Mouse (Mus musculus) heart, embryonic 15.5 days (tissue): Measurements from ENCODE around the gene Tlcd2. TPM values are rescaled to one million over a fixed set of nuclear protein-coding genes. Genes with fewer than 3 reads are reported as not detected.

Source experiments
- ATAC-seq: fragments of 200-750 bp; cut with Nextera tagmentation; replicated peaks from 2 replicates; pipeline ENCODE4 v1.8.0; 2017; ENCODE audit warnings: low read depth, moderate TSS enrichment; ENCODE audit not compliant: insufficient number of reproducible peaks, insufficient read depth, low FRiP score
- H3K27ac ChIP-seq: fragments of 300-500 bp; sonication (generic); 2 replicates; pipeline ENCODE4 v1.5.1; 2015; ENCODE audit warnings: mild to moderate bottlenecking, inconsistent platforms
- H3K27me3 ChIP-seq: fragments of 300-500 bp; sonication (generic); 2 replicates; pipeline ENCODE4 v1.6.1; 2015; ENCODE audit warnings: inconsistent platforms
- H3K36me3 ChIP-seq: fragments of 300-500 bp; sonication (generic); 2 replicates; pipeline ENCODE4 v1.6.1; 2015; ENCODE audit warnings: mild to moderate bottlenecking, inconsistent platforms
- H3K4me1 ChIP-seq: fragments of 300-500 bp; sonication (generic); replicated peaks from 2 replicates; pipeline ENCODE4 v1.6.1; 2015; ENCODE audit warnings: inconsistent platforms
- H3K4me2 ChIP-seq: fragments of 300-500 bp; sonication (generic); 2 replicates; pipeline ENCODE4 v1.6.1; 2015; ENCODE audit warnings: inconsistent platforms, mild to moderate bottlenecking, moderate library complexity
- H3K4me3 ChIP-seq: fragments of 300-500 bp; sonication (generic); 2 replicates; pipeline ENCODE4 v1.5.1; 2015; ENCODE audit warnings: mild to moderate bottlenecking, inconsistent platforms
- H3K9ac ChIP-seq: fragments of 300-500 bp; sonication (generic); 2 replicates; pipeline ENCODE4 v1.6.1; 2015; ENCODE audit warnings: mild to moderate bottlenecking, inconsistent platforms
- H3K9me3 ChIP-seq: fragments of 300-500 bp; sonication (generic); replicated peaks from 2 replicates; pipeline ENCODE4 v1.6.1; 2016; ENCODE audit warnings: inconsistent platforms
- WGBS: fragments of 180-500 bp; shearing (Covaris S2); methylation state at CpG from one replicate; pipeline ENCODE4 v1.1.7; 2015; ENCODE audit warnings: mixed read lengths; 5-methylcytosine and 5-hydroxymethylcytosine counted together
- polyA plus RNA-seq: library from polyadenylated mRNA; unstranded; fragments of >200 nt; fragmentation: Nextera tagmentation; extraction: Ambion mirVana; gene quantifications from 2 replicates; pipeline ENCODE4 v1.2.1, GENCODE M21; 2015

The Tlcd2 gene
- polyA plus RNA-seq, 1 experiment from 2014 or later, result 7.9 TPM

DNA sequence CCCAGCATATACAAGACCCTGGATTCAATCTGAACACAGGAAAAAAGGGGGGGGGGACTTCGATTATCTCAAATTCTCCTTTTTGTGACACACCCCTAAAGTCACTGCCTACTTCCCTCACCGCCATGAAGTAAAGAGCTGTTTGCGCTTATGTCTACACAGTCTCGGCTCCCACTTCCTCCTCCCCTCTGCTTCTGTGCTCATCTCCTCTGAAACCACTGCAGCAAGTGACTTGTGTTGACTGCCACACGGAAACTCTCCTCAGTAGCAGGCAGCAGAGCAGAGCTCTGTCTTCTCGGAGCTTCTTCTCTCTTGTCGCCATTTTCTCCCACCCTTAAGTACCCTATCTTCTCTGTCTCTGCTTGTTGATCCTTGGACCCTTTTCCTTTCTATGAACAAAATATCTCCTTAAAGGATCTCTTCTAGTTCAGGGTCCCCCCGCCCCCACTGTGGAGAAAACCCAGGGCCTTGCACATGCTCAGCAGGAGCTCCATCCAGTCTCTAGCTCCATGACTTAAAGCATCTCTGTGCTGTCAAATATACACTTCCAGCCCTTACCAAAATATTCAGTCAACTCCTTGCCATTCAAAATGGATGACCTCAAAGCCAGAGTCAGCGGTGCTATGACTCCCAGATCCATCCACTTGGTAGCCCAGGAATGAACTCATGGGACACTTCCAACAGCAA lies 32.4 kb upstream of the Tlcd2 start:
- Histone ChIP-seq H3K4me3 (no peak overlapping the region), H3K4me1 (no peaks in the 10 kb centered on the region), H3K4me2 (no peak overlapping the region), H3K36me3 (no peaks in the 10 kb centered on the region), H3K27ac (no peak overlapping the region), H3K27me3 (no peaks in the 10 kb centered on the region), H3K9me3 (no peaks in the 10 kb centered on the region), H3K9ac (no peak overlapping the region)
- WGBS, result 64% methylated on average over 9 of the region's 9 CpGs
- no peak for ATAC-seq

DNA sequence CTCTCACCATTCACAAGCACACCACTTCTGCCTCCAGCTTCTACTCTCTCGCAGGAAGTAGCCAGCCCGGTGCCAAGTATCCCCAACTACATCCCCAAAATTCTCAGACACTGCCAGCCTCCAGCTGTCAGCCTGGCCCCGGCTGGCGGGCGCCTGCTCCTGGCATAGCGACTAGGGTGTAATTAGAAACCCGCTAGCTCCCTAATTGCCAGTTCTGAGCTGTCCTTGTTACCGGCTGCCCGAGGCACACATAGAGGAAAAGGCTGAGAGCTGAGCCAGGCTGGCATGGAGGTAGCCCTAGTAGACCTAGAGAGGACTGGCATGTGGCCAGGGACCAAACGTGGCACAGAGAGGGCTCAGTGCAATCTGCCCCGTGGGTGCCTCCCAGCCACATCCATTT lies 30.2 kb upstream of the Tlcd2 start:
- Histone ChIP-seq H3K36me3 (no peaks in the 10 kb centered on the region), H3K4me3 (no peak overlapping the region), H3K4me1 (no peaks in the 10 kb centered on the region), H3K9me3 (no peaks in the 10 kb centered on the region), H3K27ac (no peak overlapping the region), H3K9ac (no peak overlapping the region), H3K4me2 (no peak overlapping the region), H3K27me3 (no peaks in the 10 kb centered on the region)
- no peak for ATAC-seq
- WGBS, result 80% methylated on average over 11 of the region's 11 CpGs

DNA sequence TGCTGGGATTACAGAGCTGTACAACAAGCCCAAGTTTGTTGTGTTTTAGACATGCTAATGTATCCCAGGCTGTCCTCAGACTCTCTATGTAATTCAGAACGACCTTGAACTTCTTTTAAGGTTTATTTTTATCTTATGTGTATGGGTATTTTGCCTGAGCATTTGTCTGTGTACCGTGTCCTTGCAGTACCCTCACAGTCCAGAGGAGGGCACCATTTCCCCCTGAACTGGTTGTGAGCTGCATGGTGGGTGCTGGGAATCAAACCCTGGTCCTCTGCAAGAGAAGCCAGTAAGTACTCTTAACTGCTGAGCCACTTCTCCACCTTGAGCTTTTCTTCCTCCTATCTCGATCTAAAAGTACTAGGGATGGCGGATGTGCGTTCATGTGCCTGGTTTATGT lies 27.4 kb upstream of the Tlcd2 start:
- WGBS, result 87% methylated on average over 5 of the region's 5 CpGs
- no peak for ATAC-seq
- H3K27me3 ChIP-seq, result no peaks in the 10 kb centered on the region

DNA sequence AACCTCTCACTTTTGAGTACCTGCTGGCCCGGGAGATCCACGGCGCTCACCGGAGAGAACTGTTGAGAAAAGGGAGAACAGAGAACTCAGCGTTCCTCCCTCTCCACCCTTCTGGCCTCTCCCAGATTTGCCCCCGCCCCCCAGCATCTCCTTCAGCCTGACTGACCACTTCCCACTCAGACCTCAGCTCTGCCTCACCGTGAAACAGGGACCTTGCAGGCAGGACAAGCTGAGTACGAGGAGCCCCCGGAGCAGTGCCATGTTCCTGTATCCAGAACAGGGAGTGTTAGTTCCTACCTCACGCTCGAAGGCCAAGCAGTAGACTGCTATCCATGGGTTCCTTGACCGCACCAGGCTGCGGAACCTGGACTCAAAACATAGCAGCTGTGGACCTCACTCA lies 23.3 kb upstream of the Tlcd2 start:
- Histone ChIP-seq H3K27me3 (no peaks in the 10 kb centered on the region), H3K4me1 (0 out of 2 replicates have a peak, but pooled peaks cover 3% of the 10 kb centered on the region), H3K4me3 (no peak overlapping the region), H3K36me3 (peaks cover 9% of the 10 kb centered on the region; the same call in 1 of the 2 replicates), H3K9me3 (no peaks in the 10 kb centered on the region), H3K4me2 (no peak overlapping the region), H3K9ac (no peak overlapping the region), H3K27ac (no peak overlapping the region)
- no peak for ATAC-seq
- WGBS, result 78% methylated on average over 13 of the region's 13 CpGs

More for the DNA sequence above, 27.4 kb upstream of the Tlcd2 start:
- Histone ChIP-seq H3K4me3 (no peak overlapping the region), H3K9ac (no peak overlapping the region), H3K36me3 (no peaks in the 10 kb centered on the region), H3K4me2 (no peak overlapping the region), H3K9me3 (no peaks in the 10 kb centered on the region), H3K4me1 (0 out of 2 replicates have a peak, but pooled peaks cover 3% of the 10 kb centered on the region), H3K27ac (no peak overlapping the region)

DNA sequence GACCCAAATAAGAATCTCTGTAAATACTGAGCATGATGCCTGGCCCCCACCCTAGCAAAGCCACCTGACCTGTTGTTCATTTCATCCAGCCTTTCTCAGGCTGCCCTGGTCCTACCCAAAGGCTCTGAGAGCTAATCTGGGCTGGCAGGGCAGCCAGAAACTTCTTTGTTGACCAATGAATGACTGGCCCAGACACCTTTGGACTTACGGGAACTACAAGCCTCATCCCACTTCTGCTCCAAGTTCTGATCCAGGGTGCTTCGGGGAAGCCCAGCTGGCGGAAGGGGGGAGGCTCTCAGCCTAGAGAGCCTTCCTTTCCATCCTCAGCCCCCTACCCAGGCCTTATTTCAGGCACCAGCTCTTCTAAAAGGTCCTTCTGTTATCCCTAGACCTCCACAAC lies 22.7 kb upstream of the Tlcd2 start:
- no peaks in the 10 kb centered on the region for H3K27me3 ChIP-seq
- no peak overlapping the region for H3K4me2 ChIP-seq
- 88% methylated on average over 3 of the region's 3 CpGs for WGBS
- ATAC-seq, result no peak
- no peak overlapping the region for H3K9ac ChIP-seq
- H3K4me1 ChIP-seq, result 0 out of 2 replicates have a peak, but pooled peaks cover 3% of the 10 kb centered on the region
- H3K4me3 ChIP-seq, result no peak overlapping the region
- H3K27ac ChIP-seq, result no peak overlapping the region
- H3K9me3 ChIP-seq, result no peaks in the 10 kb centered on the region
- peaks cover 9% of the 10 kb centered on the region; the same call in 1 of the 2 replicates for H3K36me3 ChIP-seq

DNA sequence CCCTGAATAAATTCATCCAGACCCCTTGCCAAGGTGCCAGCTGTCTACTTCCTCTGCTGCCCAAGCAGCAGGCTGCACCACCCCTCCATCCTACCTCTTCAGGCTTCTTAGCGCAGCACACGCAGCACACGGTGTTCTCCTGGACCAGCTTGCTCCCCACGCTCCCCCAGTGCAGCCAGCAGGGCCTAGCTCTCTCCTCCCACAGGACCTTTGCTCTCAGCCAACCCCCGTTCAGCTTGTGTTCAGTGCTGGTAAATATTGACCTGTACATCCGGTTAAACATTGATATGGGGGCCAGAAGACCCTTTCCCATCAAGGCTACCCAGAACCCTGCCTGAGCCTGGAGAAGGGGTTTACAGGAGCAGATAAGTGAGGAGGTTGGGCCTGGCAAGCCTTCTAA lies 22.2 kb upstream of the Tlcd2 start, which contains the start of gene Serpinf2:
Gene Serpinf2 (minus strand): TSS at position 229 of the 400 bp plus-strand sequence.
- H3K4me2 ChIP-seq, result no peak within 1 kb of the TSS
- H3K4me3 ChIP-seq, result no peak within 1 kb of the TSS
- no peaks in the 10 kb centered on the region for H3K9me3 ChIP-seq
- H3K36me3 ChIP-seq, result peaks cover 9% of the 10 kb centered on the region; the same call in 1 of the 2 replicates
- no peak for ATAC-seq
- no peak within 1 kb of the TSS for H3K9ac ChIP-seq
- H3K4me1 ChIP-seq, result 0 out of 2 replicates have a peak, but pooled peaks cover 3% of the 10 kb centered on the region
- no peaks in the 10 kb centered on the region for H3K27me3 ChIP-seq
- no peak within 1 kb of the TSS for H3K27ac ChIP-seq
- WGBS, result 87% methylated on average over 6 of the region's 6 CpGs

DNA sequence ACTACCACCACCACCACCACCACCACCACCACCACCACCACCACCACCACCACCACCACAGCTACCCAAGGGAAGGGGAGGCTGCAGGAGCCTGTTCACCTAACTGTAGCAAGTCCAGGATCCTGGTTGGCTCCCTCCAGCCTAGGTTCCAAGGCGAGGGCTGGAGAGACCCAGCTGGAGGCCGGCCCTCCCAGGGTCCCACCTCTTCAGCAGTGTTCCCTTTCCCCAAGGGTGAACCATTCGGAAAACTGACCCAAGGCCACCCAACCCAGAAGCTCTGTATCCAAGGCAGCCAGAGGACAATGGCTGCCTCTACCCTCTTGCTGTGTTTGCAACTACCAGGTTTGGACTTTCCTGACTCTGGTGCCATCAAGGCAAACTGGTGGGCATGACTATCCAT lies 21.6 kb upstream of the Tlcd2 start:
- peaks cover 9% of the 10 kb centered on the region; the same call in 1 of the 2 replicates for H3K36me3 ChIP-seq
- H3K4me1 ChIP-seq, result 0 out of 2 replicates have a peak, but pooled peaks cover 3% of the 10 kb centered on the region
- no peak overlapping the region for H3K4me3 ChIP-seq
- no peak overlapping the region for H3K4me2 ChIP-seq
- ATAC-seq, result no peak
- no peaks in the 10 kb centered on the region for H3K27me3 ChIP-seq
- no peak overlapping the region for H3K9ac ChIP-seq
- no peak overlapping the region for H3K27ac ChIP-seq
- WGBS, result 87% methylated on average over 3 of the region's 3 CpGs
- no peaks in the 10 kb centered on the region for H3K9me3 ChIP-seq

DNA sequence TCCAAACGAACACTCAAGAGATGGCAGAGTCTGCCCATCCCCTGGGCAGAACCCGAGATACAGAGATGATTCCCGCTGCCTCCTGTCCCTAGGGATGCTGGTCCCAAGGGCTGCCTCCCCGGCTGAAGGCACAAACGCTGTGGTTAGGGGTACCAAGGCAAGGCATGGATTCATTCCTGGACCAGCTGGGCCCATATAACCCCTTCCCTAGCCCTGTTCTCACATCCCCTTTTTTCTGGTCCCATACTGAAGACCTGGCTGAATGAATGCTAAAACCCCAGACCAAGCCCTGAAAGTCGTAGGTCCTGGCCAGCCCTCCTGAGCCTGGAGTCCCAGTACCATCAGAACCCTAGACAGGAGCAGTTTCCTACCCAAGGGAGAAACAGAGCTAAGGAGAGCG lies 20.5 kb upstream of the Tlcd2 start:
- Histone ChIP-seq H3K4me3 (no peak overlapping the region), H3K27me3 (no peaks in the 10 kb centered on the region), H3K4me2 (no peak overlapping the region), H3K4me1 (0 out of 2 replicates have a peak, but pooled peaks cover 3% of the 10 kb centered on the region), H3K9me3 (no peaks in the 10 kb centered on the region), H3K27ac (no peak overlapping the region), H3K36me3 (peaks cover 9% of the 10 kb centered on the region; the same call in 1 of the 2 replicates), H3K9ac (no peak overlapping the region)
- no peak for ATAC-seq
- WGBS, result 82% methylated on average over 7 of the region's 7 CpGs

DNA sequence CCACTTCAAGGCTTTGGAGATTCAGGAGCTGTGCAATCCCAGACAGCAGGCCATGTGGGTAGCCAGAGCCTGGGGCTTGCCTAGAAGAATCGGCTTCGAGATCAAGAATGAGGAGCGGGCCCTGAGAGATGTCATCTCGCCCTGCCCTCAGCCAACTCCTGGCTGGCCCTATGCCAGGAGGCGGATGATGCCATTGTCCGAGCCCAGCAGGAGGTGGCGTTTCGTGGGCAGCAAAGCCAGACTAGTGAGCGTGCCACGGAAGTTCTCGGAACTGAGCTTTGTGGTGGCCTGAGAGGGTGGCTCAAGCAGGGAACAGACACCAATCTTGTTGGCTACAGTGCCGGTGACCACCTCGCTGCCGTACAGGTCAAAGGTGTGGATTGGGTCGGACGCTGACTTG lies 19.9 kb upstream of the Tlcd2 start:
- Histone ChIP-seq H3K9me3 (no peaks in the 10 kb centered on the region), H3K4me3 (no peak overlapping the region), H3K4me2 (no peak overlapping the region), H3K4me1 (0 out of 2 replicates have a peak, but pooled peaks cover 3% of the 10 kb centered on the region), H3K36me3 (peaks cover 11% of the 10 kb centered on the region; the same call in 1 of the 2 replicates), H3K9ac (no peak overlapping the region), H3K27ac (no peak overlapping the region), H3K27me3 (no peaks in the 10 kb centered on the region)
- 90% methylated on average over 16 of the region's 16 CpGs for WGBS
- ATAC-seq, result no peak

DNA sequence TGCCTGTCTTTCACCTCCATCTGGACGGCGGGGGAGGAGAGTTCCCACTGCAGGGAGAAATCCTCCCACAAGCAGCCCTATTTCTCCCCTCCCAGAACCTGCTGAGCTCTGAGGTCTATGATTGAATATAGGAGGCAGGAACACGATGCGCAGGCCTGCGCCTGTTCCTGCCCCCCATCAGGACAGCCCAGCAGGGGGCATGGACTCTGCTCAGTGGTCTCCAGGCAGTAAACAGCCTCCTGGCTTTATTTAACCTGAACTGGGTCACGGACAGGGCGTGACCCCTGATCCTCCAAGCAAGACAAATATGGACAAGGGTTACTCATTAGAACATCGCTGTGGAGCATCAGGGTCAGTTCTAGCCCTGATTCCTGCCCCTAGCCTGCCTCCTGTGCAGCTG lies 17.8 kb upstream of the Tlcd2 start:
- H3K4me3 ChIP-seq, result no peak overlapping the region
- WGBS, result 71% methylated on average over 8 of the region's 8 CpGs
- H3K4me2 ChIP-seq, result no peak overlapping the region
- H3K27me3 ChIP-seq, result no peaks in the 10 kb centered on the region
- H3K4me1 ChIP-seq, result no peaks in the 10 kb centered on the region
- H3K9me3 ChIP-seq, result no peaks in the 10 kb centered on the region
- no peak for ATAC-seq
- H3K36me3 ChIP-seq, result peaks cover 26% of the 10 kb centered on the region; the same call in 1 of the 2 replicates
- H3K27ac ChIP-seq, result no peak overlapping the region
- H3K9ac ChIP-seq, result no peak overlapping the region

DNA sequence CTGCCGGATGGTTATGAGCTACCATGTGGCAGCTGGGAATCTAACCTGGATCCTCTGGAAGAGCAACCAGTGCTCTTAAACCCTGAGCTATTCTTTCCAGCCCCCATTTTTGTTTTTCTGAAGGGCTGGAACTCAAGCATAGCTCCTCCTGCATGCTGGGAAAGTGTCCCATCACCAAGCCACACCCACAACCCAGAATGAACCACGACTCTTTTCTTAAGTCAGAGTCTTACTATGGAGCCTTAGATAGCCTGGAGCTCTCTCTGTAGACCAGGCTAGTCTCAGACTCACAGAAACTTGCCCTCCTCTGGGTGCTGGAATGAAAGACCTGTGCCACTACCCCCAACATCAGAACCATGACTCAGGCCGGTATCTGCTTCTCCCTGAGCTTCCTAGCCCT lies 12.9 kb upstream of the Tlcd2 start:
- no peaks in the 10 kb centered on the region for H3K9me3 ChIP-seq
- peaks cover 5% of the 10 kb centered on the region for H3K4me1 ChIP-seq
- no peak overlapping the region for H3K27ac ChIP-seq
- ATAC-seq, result no peak
- H3K9ac ChIP-seq, result no peak overlapping the region
- WGBS, result 82% methylated on average over 3 of the region's 3 CpGs
- H3K36me3 ChIP-seq, result peaks cover 17% of the 10 kb centered on the region; the same call in 1 of the 2 replicates
- no peak overlapping the region for H3K4me3 ChIP-seq
- no peak overlapping the region for H3K4me2 ChIP-seq
- H3K27me3 ChIP-seq, result no peaks in the 10 kb centered on the region

DNA sequence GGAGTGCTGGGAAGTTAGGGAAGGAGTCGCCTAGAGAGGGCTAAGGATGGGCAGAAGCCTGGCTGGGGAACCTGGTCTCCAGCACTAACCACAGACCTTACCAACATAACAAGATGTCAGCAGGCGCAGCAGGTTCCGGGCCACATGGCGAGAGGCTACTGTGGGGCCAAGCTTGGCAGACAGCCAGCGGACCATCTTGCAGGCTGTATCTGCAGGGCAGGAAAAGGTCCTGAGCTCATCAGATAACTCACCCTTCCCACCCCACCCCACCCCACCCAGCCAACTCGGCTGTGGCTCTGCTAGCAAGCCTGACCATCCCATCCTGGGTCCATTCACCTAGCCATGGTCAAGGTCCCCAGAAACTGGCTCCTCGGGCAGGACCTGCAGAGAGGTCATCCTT lies 11.8 kb upstream of the Tlcd2 start:
- Histone ChIP-seq H3K4me2 (no peak overlapping the region), H3K36me3 (peaks cover 17% of the 10 kb centered on the region; the same call in 1 of the 2 replicates), H3K4me1 (peaks cover 12% of the 10 kb centered on the region), H3K27me3 (no peaks in the 10 kb centered on the region), H3K4me3 (no peak overlapping the region), H3K27ac (no peak overlapping the region), H3K9ac (no peak overlapping the region), H3K9me3 (no peaks in the 10 kb centered on the region)
- no peak for ATAC-seq
- WGBS, result 55% methylated on average over 7 of the region's 7 CpGs
